In genomic region chr9:103642300-103642699, GRCm38 (mm10) we compare ENCODE assay signal across 14 mouse cellular contexts.
"Had no signal": no experiment of that assay in that cellular context is flagged by ENCODE, and none has a peak within 500 bp of the region (broad histone marks: within the 10 kb centered on the region; RNA-seq: fewer than 3 reads in every experiment).

No protein-coding gene starts in this region.

- H3K36me3 ChIP-seq: kidney, embryonic 15.5 days; liver, embryonic 15.5 days; neural tube, embryonic 12.5 days had no signal

- H3K4me1 ChIP-seq: liver, embryonic 15.5 days had no signal

- H3K9ac ChIP-seq: kidney, embryonic 15.5 days; liver, embryonic 15.5 days; neural tube, embryonic 12.5 days had no signal

- H3K27me3 ChIP-seq: kidney, embryonic 15.5 days; liver, embryonic 15.5 days; neural tube, embryonic 12.5 days had no signal

- H3K4me3 ChIP-seq: kidney, embryonic 15.5 days; liver, embryonic 15.5 days; neural tube, embryonic 12.5 days had no signal

- H3K9me3 ChIP-seq: kidney, embryonic 15.5 days; liver, embryonic 15.5 days; neural tube, embryonic 12.5 days had no signal

- H3K4me2 ChIP-seq: kidney, embryonic 15.5 days; liver, embryonic 11.5 days; liver, embryonic 15.5 days; neural tube, embryonic 12.5 days had no signal

- ATAC-seq: lung, postnatal 0 days had no signal

- DNase-seq: kidney, adult 18-20 months; kidney, postnatal 14 days; layer of hippocampus, postnatal 36 days; lung, adult 2 months; lung, postnatal 36 days; right cerebral cortex, postnatal 4 days; spleen, adult 18-20 months; thymus, adult 18-20 months; thymus, postnatal 14 days had no signal

- H3K27ac ChIP-seq: kidney, embryonic 15.5 days; liver, embryonic 15.5 days; neural tube, embryonic 12.5 days had no signal
